Mouse (Mus musculus) brain, embryonic 14.5 days (tissue): ENCODE results near the gene Pfdn5.

Experiments
- CTCF ChIP-seq: fragments of 200-500 bp; IDR thresholded peaks from 2 replicates; pipeline ENCODE4 v1.5.1; 2012; ENCODE audit warnings: inconsistent platforms, mild to moderate bottlenecking, moderate library complexity, borderline replicate concordance; ENCODE audit not compliant: insufficient read depth, insufficient read length; ENCODE audit errors: extremely low read depth
- POLR2A ChIP-seq: fragments of 200-500 bp; IDR thresholded peaks from 2 replicates; pipeline ENCODE4 v1.6.1; 2012; ENCODE audit warnings: mild to moderate bottlenecking, inconsistent platforms, borderline replicate concordance; ENCODE audit not compliant: poor library complexity, insufficient read depth, insufficient read length, severe bottlenecking; ENCODE audit errors: extremely low read depth

DNA sequence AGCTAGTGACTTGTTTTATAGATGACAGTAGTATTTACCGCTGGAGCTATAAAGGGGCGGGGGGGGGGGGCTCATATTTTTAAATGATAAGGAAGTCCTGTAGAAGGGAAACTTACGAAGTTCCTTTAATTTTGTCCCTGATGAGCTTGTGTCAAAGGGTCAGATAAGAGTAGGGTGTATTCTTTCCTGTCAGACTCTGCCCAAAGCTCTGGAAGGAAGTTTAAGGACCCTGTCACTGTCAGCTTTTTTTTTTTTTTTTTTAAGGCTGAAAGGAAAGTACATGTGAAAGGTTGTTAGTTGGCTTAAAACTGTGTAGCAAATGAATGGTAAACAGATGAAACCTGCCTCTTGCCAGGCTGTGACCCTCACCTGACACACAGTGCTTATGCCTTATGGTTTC lies 42.3 kb upstream of the Pfdn5 start:
- TF ChIP-seq POLR2A = no peak
- TF ChIP-seq CTCF = no peak
